Mouse (Mus musculus) hindbrain, embryonic 11.5 days (tissue): Measurements from ENCODE around the gene Znrf4. TPM values are rescaled to one million over a fixed set of nuclear protein-coding genes. Genes with fewer than 3 reads are reported as not detected.

Experiments used
- ATAC-seq: fragments of 200-750 bp; cut with Nextera tagmentation; 2 replicates; pipeline ENCODE4 v1.8.0; 2017; ENCODE audit warnings: mild to moderate bottlenecking, moderate TSS enrichment, moderate library complexity; ENCODE audit not compliant: low FRiP score
- DNase-seq: peaks from one replicate; pipeline ENCODE4 v3.0.0-alpha.2; 2015; ENCODE audit warnings: low spot score
- H3K27ac ChIP-seq: fragments of 300-500 bp; sonication (generic); 2 replicates; pipeline ENCODE4 v1.5.1; 2014; ENCODE audit warnings: mild to moderate bottlenecking, low read depth, low read length
- H3K27me3 ChIP-seq: fragments of 300-500 bp; sonication (generic); 2 replicates; pipeline ENCODE4 v1.6.1; 2014; ENCODE audit warnings: mild to moderate bottlenecking, low read length, moderate library complexity, mixed read lengths; ENCODE audit not compliant: control insufficient read depth, insufficient read depth
- H3K36me3 ChIP-seq: fragments of 300-500 bp; sonication (generic); 2 replicates; pipeline ENCODE4 v1.6.1; 2014; ENCODE audit warnings: mild to moderate bottlenecking, low read length, moderate library complexity, mixed read lengths; ENCODE audit not compliant: control insufficient read depth, insufficient read depth
- H3K4me1 ChIP-seq: fragments of 300-500 bp; sonication (generic); replicated peaks from 2 replicates; pipeline ENCODE4 v1.6.1; 2014; ENCODE audit warnings: low read length, mixed read lengths; ENCODE audit not compliant: control insufficient read depth, insufficient read depth
- H3K4me2 ChIP-seq: fragments of 300-500 bp; sonication (generic); replicated peaks from 2 replicates; pipeline ENCODE4 v1.6.1; 2014; ENCODE audit warnings: mild to moderate bottlenecking, low read depth, low read length
- H3K4me3 ChIP-seq: fragments of 300-500 bp; sonication (generic); 2 replicates; pipeline ENCODE4 v1.5.1; 2014; ENCODE audit warnings: low read depth, low read length
- H3K9ac ChIP-seq: fragments of 300-500 bp; sonication (generic); 2 replicates; pipeline ENCODE4 v1.6.1; 2014; ENCODE audit warnings: low read depth, low read length
- H3K9me3 ChIP-seq: fragments of 300-500 bp; sonication (generic); 2 replicates; pipeline ENCODE4 v1.6.1; 2016; ENCODE audit warnings: low read length; ENCODE audit not compliant: control insufficient read depth
- WGBS: fragments of 180-500 bp; shearing (Covaris S2); extraction: QIAGEN DNeasy Blood & Tissue Kit; methylation state at CpG from one replicate; pipeline ENCODE4 v1.1.7; 2014; 5-methylcytosine and 5-hydroxymethylcytosine counted together
- polyA plus RNA-seq: library from polyadenylated mRNA; unstranded; fragments of >200 nt; fragmentation: Nextera tagmentation; extraction: Ambion mirVana; gene quantifications from 2 replicates; pipeline ENCODE4 v1.2.1, GENCODE M21; 2014

The Znrf4 gene
- polyA plus RNA-seq, 1 experiment from 2014 or later = not detected

DNA sequence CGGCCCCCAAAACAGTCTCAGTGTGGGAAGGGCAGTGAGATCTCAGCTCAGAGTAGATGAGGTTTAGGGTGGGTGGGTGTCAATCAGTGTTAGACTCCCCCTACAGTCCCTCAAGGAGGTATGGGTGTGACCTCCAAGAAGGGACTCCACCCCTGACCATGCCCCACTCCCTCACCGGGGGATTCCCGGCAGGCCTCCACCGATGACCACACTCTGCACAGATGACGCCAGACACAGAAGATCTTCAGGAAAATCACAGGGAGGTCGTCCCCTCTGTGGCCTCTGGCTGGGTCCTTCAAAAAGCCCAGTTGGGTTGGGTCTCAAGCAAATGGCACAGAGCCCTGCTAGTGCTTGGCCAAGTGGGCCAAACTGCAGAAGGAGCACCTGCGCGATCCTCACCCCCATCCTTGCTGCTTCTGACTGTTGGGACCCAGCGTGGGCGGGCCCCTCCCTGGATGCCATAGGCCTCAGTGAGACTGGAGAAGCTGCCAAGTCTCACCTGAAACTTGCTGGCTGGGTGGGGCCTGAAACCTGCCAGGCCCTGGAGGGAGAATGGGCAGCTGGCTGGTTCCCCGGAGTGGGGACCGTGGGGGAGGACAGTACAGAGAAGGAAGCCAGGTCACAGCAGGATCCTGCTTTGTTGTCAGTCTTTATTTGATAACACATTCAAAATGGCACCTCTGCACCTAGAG, 38.7 kb upstream of the Znrf4 start:
- 75% methylated on average over 12 of the region's 12 CpGs for WGBS
- no peak for DNase-seq
- Histone ChIP-seq H3K36me3 (no peaks in the 10 kb centered on the region), H3K9ac (no peak overlapping the region), H3K9me3 (no peaks in the 10 kb centered on the region), H3K27ac (peak overlapping the region; percentile 85), H3K4me2 (no peak overlapping the region), H3K4me3 (no peak overlapping the region), H3K4me1 (peaks cover 3% of the 10 kb centered on the region; the same call in 1 of the 2 replicates), H3K27me3 (no peaks in the 10 kb centered on the region)
- no peak for ATAC-seq

DNA sequence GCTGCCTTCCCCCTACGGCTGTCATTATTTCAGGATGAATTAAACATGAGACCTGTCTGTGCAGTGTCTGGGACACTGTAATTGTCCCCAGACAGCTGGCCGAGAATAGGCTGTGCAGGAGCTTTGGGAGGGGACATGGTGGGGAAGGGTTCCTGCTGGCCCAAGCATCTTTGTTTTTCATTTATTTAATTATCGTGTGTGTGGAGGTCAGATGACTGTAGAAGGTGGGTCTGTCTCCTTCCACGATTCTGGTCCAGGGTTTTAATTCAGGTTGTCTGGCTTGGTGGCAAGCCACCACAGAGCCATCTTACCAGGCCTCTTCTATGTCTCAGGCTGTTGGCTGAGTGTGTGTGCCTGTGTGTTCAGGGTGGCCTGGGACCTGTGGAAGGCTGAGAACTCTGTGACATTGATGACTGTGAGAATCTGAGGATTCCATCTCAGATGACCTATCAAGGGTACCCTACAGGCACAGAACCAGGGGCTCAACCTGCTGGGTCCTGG, 36.4 kb upstream of the Znrf4 start:
- H3K36me3 ChIP-seq = no peaks in the 10 kb centered on the region
- H3K4me2 ChIP-seq = no peak overlapping the region
- no peak overlapping the region for H3K4me3 ChIP-seq
- no peak for ATAC-seq
- H3K4me1 ChIP-seq = peaks cover 3% of the 10 kb centered on the region; the same call in 1 of the 2 replicates
- no peaks in the 10 kb centered on the region for H3K9me3 ChIP-seq
- H3K9ac ChIP-seq = no peak overlapping the region
- H3K27ac ChIP-seq = peak overlapping the region; percentile 17; the same call in 1 of the 2 replicates
- 45% methylated on average over 4 of the region's 4 CpGs for WGBS
- DNase-seq = no peak
- H3K27me3 ChIP-seq = no peaks in the 10 kb centered on the region

DNA sequence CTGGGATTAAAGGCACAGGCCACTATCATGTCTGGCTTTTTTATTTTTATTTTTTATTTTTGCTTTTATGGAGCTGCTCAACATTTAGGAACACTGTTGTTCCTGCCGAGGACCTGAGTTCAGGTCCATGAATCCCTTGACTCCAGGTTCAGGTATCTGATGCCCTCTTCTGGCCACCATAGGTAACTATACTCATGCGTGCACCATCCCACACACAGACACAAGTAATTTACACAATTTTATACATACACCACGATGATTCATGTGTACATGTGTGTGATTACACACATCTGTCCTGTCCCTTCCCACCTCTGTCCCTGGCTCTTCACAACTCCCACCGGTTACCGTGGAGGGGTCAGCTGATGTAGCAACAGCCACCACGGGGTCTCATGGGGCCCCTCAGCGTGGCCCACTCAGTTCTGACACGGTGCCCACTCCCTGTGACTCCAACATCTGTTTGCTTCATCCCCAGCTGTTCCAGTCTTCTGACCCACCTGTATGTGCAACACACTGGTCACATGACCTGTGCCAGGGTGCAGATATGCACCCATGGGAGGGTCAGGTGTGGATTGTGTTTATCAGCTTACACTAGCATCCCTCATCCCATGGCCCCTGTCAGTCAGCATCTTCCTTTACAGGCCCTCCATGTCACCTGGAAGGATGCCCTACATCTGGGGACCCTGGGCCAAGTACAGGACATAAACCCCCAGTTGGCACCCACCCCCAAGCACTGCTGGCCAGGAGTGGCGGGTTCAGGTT, 35.8 kb upstream of the Znrf4 start:
- 73% methylated on average over 9 of the region's 9 CpGs for WGBS
- no peak for ATAC-seq
- no peak overlapping the region for H3K9ac ChIP-seq
- no peak overlapping the region for H3K4me3 ChIP-seq
- no peaks in the 10 kb centered on the region for H3K9me3 ChIP-seq
- no peaks in the 10 kb centered on the region for H3K27me3 ChIP-seq
- peaks cover 3% of the 10 kb centered on the region; the same call in 1 of the 2 replicates for H3K4me1 ChIP-seq
- no peak overlapping the region for H3K27ac ChIP-seq
- no peak for DNase-seq
- H3K4me2 ChIP-seq = no peak overlapping the region
- no peaks in the 10 kb centered on the region for H3K36me3 ChIP-seq

DNA sequence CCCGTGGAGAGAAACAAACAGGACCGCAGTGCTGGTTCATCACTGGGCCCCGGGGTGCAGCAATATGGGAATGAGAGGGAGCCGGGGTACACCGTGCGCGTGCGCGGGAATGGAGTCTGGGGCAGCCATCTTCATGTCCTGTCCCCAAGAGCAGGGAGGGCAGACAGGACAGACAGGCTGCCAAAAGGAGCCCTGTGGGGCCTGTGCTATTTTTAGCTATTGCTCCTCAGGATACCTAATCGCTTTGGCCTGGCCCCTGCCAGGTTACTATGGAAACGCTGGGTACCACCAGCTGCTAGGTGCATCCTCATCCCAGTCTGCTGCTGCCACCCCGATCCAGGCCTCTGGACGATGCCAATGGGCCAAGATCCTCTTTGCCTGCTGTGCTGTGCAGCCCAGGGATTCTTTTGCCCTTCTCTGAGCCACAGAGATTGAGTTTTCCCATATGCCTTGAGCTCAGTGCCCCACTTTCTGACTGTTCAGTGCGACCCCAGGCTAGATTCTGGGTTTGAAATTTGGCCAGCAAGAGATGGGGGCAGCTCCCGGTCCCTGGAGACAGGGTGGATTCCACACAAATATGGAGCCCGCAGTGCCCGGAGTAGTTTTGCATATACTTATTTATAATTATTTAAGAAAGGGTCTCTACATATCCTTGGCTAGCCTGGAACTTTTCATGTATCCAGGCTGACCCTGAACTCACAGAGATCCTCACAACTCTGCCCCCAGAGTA, 35.0 kb upstream of the Znrf4 start:
- H3K9ac ChIP-seq = no peak overlapping the region
- ATAC-seq = no peak
- WGBS = 59% methylated on average over 17 of the region's 17 CpGs

DNA sequence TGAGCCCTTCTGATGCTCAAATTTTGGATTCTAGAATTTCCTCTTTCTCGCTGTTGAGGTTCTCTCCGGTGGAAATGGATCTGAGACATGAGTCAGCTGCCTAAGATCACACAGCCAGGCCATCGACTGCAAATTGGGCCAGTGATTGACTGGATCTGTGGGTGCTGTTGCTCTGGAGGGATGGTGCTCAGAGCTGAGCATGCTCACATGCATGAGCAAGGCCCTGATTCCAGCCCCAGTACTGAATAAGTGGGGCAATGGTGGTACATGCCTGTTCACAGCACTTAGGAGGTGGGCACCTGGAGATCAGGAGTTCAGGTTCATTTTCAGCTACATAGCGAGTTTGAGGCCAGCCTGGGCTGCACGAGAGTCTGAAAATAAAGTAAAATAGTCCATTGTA, 34.3 kb upstream of the Znrf4 start:
- Histone ChIP-seq H3K4me2 (no peak overlapping the region), H3K27ac (no peak overlapping the region), H3K9ac (no peak overlapping the region), H3K4me1 (no peaks in the 10 kb centered on the region; the same call in 1 of the 2 replicates), H3K27me3 (no peaks in the 10 kb centered on the region), H3K36me3 (no peaks in the 10 kb centered on the region), H3K4me3 (no peak overlapping the region), H3K9me3 (no peaks in the 10 kb centered on the region)
- no peak for ATAC-seq
- WGBS = 86% methylated on average over 5 of the region's 5 CpGs
- DNase-seq = no peak

More for the DNA sequence above, 35.0 kb upstream of the Znrf4 start:
- no peaks in the 10 kb centered on the region for H3K27me3 ChIP-seq
- H3K4me3 ChIP-seq = no peak overlapping the region
- H3K36me3 ChIP-seq = no peaks in the 10 kb centered on the region
- H3K4me1 ChIP-seq = peaks cover 3% of the 10 kb centered on the region; the same call in 1 of the 2 replicates
- no peaks in the 10 kb centered on the region for H3K9me3 ChIP-seq
- H3K4me2 ChIP-seq = no peak overlapping the region
- DNase-seq = no peak
- no peak overlapping the region for H3K27ac ChIP-seq

DNA sequence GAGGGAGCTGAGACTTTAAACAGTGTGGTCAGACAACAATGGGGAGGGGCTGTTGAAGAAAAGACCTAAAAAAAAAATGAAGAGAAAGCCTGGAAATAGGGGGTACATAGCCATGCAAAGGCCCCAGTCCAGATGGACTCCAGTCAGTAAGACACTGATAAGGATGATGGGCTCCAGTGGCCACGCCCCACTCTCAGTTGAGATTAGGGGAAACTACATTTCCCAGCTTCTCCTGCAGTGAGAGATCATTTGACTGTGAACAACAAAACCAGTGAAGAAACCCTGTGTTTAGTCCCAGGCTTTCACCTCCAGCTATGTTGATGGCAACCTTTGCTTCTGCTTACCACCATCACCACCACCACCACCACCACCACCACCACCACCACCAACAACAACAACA, 33.7 kb upstream of the Znrf4 start:
- Histone ChIP-seq H3K9me3 (no peaks in the 10 kb centered on the region), H3K4me1 (no peaks in the 10 kb centered on the region; the same call in 1 of the 2 replicates), H3K27ac (no peak overlapping the region), H3K4me2 (no peak overlapping the region), H3K9ac (no peak overlapping the region), H3K36me3 (no peaks in the 10 kb centered on the region), H3K4me3 (no peak overlapping the region), H3K27me3 (no peaks in the 10 kb centered on the region)
- ATAC-seq (no peak), DNase-seq (no peak)
- 67% methylated on average over 1 of the region's 1 CpGs for WGBS

DNA sequence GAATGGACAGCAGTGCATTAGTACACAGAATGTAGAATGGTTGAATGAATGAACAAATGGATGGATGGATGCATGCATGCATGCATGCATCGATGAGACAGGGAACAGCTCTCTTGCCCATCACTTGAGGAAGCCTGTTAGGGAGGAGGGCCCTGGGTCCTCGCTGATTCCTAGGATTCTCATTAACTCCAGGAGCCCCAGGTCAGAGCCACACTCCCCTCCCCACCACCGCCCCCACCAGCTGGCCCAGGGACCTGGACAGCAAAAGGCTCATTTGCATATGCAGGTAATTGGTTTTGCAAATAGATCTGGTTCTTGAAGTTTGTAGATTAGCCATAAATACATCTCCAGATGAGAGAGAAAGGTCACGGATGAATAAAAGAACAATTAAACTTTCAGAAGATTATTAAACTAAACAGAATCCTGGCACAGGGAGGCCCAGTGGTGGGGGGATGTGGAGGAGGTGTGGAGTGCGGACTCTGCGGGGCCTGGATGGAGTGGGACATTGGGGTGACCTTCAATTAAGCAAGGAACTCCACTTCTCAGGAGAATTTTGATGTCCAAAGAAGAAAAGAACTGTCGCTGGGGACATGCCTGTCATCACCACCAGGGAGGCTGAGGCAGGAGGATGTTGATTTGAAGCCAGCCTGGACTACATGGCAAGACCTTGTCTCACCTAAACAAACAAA, 32.6 kb upstream of the Znrf4 start:
- no peaks in the 10 kb centered on the region for H3K9me3 ChIP-seq
- no peak overlapping the region for H3K9ac ChIP-seq
- ATAC-seq (no peak), DNase-seq (no peak)
- no peaks in the 10 kb centered on the region for H3K36me3 ChIP-seq
- no peak overlapping the region for H3K4me2 ChIP-seq
- WGBS = 76% methylated on average over 7 of the region's 7 CpGs
- H3K4me1 ChIP-seq = no peaks in the 10 kb centered on the region; the same call in 1 of the 2 replicates
- no peak overlapping the region for H3K4me3 ChIP-seq
- H3K27me3 ChIP-seq = no peaks in the 10 kb centered on the region
- H3K27ac ChIP-seq = no peak overlapping the region

DNA sequence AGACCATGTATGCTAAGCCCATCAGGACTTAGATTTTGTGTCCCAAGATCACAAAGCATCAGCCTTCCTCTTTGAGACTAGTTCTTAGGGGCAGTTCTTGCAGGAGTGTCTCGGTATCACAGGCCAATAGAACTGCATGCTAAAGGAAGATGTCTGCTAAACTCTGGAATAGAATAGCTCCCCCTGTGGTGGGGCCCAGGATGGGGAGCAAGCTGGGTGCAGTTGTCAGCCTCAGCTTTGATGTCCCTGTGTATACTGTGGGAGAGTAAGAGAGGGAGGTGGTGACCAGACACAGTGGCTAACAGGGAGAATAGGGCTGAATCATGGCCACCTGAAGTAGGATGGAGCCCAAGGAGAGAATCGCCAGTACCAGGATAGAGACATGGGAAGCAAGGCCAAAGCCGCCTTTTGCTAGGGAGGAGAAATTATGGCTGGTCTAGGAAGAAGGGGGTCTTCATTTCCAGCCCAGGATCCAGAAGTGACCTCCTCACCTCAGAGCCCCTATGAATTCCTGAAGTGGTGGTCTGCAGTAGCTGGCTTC, 31.5 kb upstream of the Znrf4 start:
- no peaks in the 10 kb centered on the region for H3K36me3 ChIP-seq
- H3K27me3 ChIP-seq = no peaks in the 10 kb centered on the region
- no peak overlapping the region for H3K27ac ChIP-seq
- ATAC-seq (no peak), DNase-seq (no peak)
- no peak overlapping the region for H3K4me3 ChIP-seq
- no peaks in the 10 kb centered on the region for H3K9me3 ChIP-seq
- 82% methylated on average over 3 of the region's 3 CpGs for WGBS
- no peak overlapping the region for H3K4me2 ChIP-seq
- no peak overlapping the region for H3K9ac ChIP-seq
- H3K4me1 ChIP-seq = no peaks in the 10 kb centered on the region; the same call in 1 of the 2 replicates
